Mouse (Mus musculus): ENCODE data around the gene Icam2.

GRCm38 (mm10) chr11:106398481-106398880 lies 10.6 kb upstream of the Icam2 start:
- TF ChIP-seq POLR2A (IDR thresholded peaks at IDR 0.05; ENCODE audit: low read depth, low read length) = no peak
- TF ChIP-seq SMC3 (IDR thresholded peaks at IDR 0.05; ENCODE audit: low read depth, low read length) = no peak
- TF ChIP-seq NRF1 (IDR thresholded peaks at IDR 0.05; ENCODE audit: low read depth, low read length) = no peak
- TF ChIP-seq BHLHE40 (IDR thresholded peaks at IDR 0.05; ENCODE audit: low read depth, low read length) = no peak
- no peak for TF ChIP-seq CTCF (conservative IDR thresholded peaks at IDR 0.05 in 1 of 2, IDR thresholded peaks at IDR 0.05 in 1 of 2; ENCODE audit: low read depth in 2 of 2, low read length in 2 of 2)
- no peak for TF ChIP-seq ZNF384 (IDR thresholded peaks at IDR 0.05; ENCODE audit: low read depth, low read length)
- TF ChIP-seq MYC (IDR thresholded peaks at IDR 0.05; ENCODE audit: low read depth, low read length) = no peak
- TF ChIP-seq POLR2AphosphoS2 (IDR thresholded peaks at IDR 0.05; ENCODE audit: low read depth, low read length) = no peak
